Mouse (Mus musculus) liver, embryonic 16.5 days (tissue): ENCODE measurements around the gene Gm26620. TPM values are rescaled to one million over a fixed set of nuclear protein-coding genes. Genes with fewer than 3 reads are reported as not detected.

Experiments
- ATAC-seq: fragments of 200-750 bp; cut with Nextera tagmentation; 2 replicates; pipeline ENCODE4 v1.8.0; 2017; ENCODE audit warnings: low read depth, mild to moderate bottlenecking, moderate number of reproducible peaks, moderate library complexity
- H3K27ac ChIP-seq: fragments of 300-500 bp; sonication (generic); 2 replicates; pipeline ENCODE4 v1.5.1; 2014; ENCODE audit warnings: mild to moderate bottlenecking, low read length
- H3K27me3 ChIP-seq: fragments of 300-500 bp; sonication (generic); 2 replicates; pipeline ENCODE4 v1.6.1; 2014; ENCODE audit warnings: low read depth, low read length, mixed read lengths; ENCODE audit not compliant: control insufficient read depth, insufficient read depth
- H3K36me3 ChIP-seq: fragments of 300-500 bp; sonication (generic); 2 replicates; pipeline ENCODE4 v1.6.1; 2014; ENCODE audit warnings: mild to moderate bottlenecking; ENCODE audit not compliant: control insufficient read depth, insufficient read depth
- H3K4me1 ChIP-seq: fragments of 300-500 bp; sonication (generic); 2 replicates; pipeline ENCODE4 v1.6.1; 2014; ENCODE audit warnings: low read depth, low read length, mixed read lengths; ENCODE audit not compliant: control insufficient read depth
- H3K4me2 ChIP-seq: fragments of 300-500 bp; sonication (generic); 2 replicates; pipeline ENCODE4 v1.6.1; 2014; ENCODE audit warnings: low read depth, low read length, mixed read lengths
- H3K4me3 ChIP-seq: fragments of 300-500 bp; sonication (generic); 2 replicates; pipeline ENCODE4 v1.5.1; 2014; ENCODE audit warnings: low read depth, mild to moderate bottlenecking, low read length
- H3K9ac ChIP-seq: fragments of 300-500 bp; sonication (generic); 2 replicates; pipeline ENCODE4 v1.6.1; 2014; ENCODE audit warnings: low read depth, low read length
- H3K9me3 ChIP-seq: fragments of 300-500 bp; sonication (generic); replicated peaks from 2 replicates; pipeline ENCODE4 v1.6.1; 2016; ENCODE audit warnings: low read length; ENCODE audit not compliant: control insufficient read depth
- WGBS: fragments of 180-500 bp; shearing (Covaris S2); extraction: QIAGEN DNeasy Blood & Tissue Kit; methylation state at CpG from one replicate; pipeline ENCODE4 v1.1.7; 2014; ENCODE audit not compliant: insufficient replicate concordance; 5-methylcytosine and 5-hydroxymethylcytosine counted together
- polyA plus RNA-seq: library from polyadenylated mRNA; unstranded; fragments of >200 nt; fragmentation: Nextera tagmentation; extraction: Ambion mirVana; gene quantifications from 2 replicates; pipeline ENCODE4 v1.2.1, GENCODE M21; 2015

The Gm26620 gene
- polyA plus RNA-seq, 1 experiment from 2014 or later = 0.44 TPM

DNA sequence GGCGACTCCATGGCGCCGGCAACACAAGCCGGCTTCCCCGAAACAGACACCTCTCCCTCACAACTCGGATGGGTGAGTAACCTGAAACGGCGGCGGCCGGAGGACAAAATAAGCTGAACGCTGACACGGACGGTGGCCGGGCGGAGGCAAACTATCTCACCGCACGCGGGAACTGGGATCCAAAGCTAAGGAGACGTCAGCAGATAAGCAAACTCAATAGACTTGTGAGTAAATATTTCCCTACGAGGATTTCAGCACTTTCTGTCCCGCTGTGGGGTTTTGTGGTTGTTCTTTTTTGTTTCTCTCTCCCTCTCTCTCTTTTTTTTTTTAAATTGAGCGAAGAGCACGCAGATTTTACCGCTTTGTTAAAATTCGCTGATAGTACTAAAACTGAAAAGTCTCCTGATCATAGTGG lies 17.2 kb upstream of the Gm26620 start, which contains the start of gene Atf6:
Gene Atf6, minus strand, starts transcription at position 81 of the 415 bp plus-strand sequence.
- Histone ChIP-seq H3K4me2 (peak within 1 kb of the TSS; percentile 86), H3K27me3 (no peaks in the 10 kb centered on the region), H3K36me3 (peaks cover 2% of the 10 kb centered on the region; the same call in 1 of the 2 replicates), H3K9ac (peak within 1 kb of the TSS; percentile 92), H3K4me3 (peak within 1 kb of the TSS; percentile 86), H3K27ac (peak within 1 kb of the TSS; percentile 92), H3K9me3 (no peaks in the 10 kb centered on the region), H3K4me1 (peaks cover 23% of the 10 kb centered on the region)
- ATAC-seq = peak; percentile 85
- WGBS = under 1% methylated on average over 25 of the region's 25 CpGs

DNA sequence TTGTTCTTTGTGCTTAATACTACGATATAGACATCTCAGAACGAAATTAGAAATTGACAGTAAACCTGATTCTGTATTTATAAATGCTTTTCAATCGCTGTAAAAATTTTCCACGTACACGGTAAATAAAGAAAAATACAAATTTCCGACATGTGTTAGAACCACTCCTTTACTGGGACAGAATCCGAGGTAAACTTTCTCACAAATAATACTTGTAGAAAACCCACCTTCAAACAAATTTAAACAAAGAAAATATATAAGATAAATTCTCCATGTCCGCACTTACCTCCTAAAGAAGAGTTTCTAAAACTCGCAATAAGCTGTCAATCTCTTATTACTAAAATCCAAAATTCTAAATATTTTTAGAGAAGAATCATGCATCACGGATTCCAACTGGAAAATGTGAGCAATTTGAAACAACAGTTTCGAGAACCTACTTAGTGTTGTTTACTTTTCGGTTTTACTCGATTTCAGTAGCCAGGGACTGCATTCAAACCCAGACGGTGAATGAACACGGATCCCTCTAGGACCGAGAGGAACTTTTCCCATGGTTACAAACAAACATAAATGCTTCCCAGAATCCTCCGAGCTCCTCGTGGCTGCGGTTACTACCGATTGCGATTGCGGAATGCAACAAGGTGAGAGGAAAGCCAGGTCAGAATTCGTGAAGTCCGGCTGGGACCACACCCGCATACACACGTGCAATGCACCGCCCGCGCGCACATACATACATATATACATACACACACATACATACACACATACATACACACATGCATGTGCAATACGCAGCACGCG lies 16.6 kb upstream of the Gm26620 start:
- Histone ChIP-seq H3K9ac (peak overlapping the region; percentile 92), H3K4me3 (peak overlapping the region; percentile 86), H3K36me3 (peaks cover 2% of the 10 kb centered on the region; the same call in 1 of the 2 replicates), H3K9me3 (no peaks in the 10 kb centered on the region), H3K27me3 (no peaks in the 10 kb centered on the region), H3K4me2 (peak overlapping the region; percentile 86), H3K4me1 (peaks cover 17% of the 10 kb centered on the region), H3K27ac (peak overlapping the region; percentile 92)
- peak; percentile 71 for ATAC-seq
- under 1% methylated on average over 33 of the region's 33 CpGs for WGBS

- ATAC-seq = no peak
- Histone ChIP-seq H3K4me3 (peak overlapping the region; percentile 67), H3K9ac (peak overlapping the region; percentile 44), H3K27ac (peak overlapping the region; percentile 4; the same call in 1 of the 2 replicates), H3K4me2 (peak overlapping the region; percentile 86), H3K9me3 (no peaks in the 10 kb centered on the region), H3K4me1 (peaks cover 12% of the 10 kb centered on the region), H3K27me3 (no peaks in the 10 kb centered on the region), H3K36me3 (peaks cover 2% of the 10 kb centered on the region; the same call in 1 of the 2 replicates)
- 12% methylated on average over 14 of the region's 14 CpGs for WGBS
Measured at GRCm38 (mm10) chr1:170868905-170869283, 16.0 kb upstream of the Gm26620 start.

- Histone ChIP-seq H3K27ac (no peak overlapping the region), H3K4me3 (no peak overlapping the region), H3K9ac (no peak overlapping the region), H3K9me3 (no peaks in the 10 kb centered on the region), H3K4me1 (peaks cover 7% of the 10 kb centered on the region), H3K36me3 (peaks cover 5% of the 10 kb centered on the region; the same call in 1 of the 2 replicates), H3K4me2 (no peak overlapping the region), H3K27me3 (no peaks in the 10 kb centered on the region)
- ATAC-seq = no peak
- 79% methylated on average over 6 of the region's 6 CpGs for WGBS
Measured at GRCm38 (mm10) chr1:170871402-170871801, 13.5 kb upstream of the Gm26620 start.

DNA sequence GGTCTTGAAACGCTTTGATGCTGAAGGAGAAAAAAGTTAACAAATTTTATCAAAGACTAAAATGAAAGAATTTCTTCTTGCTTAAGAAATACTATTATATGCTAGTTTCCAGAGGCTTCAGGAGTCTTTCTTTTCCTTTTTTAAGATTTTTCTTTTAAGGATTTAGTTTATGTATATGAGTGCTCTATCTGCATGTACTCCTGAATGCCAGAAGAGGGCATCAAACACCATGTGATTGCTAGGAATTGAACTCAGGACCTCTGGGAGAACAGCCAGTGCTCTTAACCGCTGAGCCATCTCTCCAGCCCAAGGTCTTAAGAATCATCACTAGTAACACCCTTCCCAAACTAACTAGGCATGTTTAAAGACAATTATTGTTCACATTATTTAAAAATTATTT lies 12.9 kb upstream of the Gm26620 start:
- H3K4me2 ChIP-seq = no peak overlapping the region
- H3K9ac ChIP-seq = no peak overlapping the region
- ATAC-seq = no peak
- no peak overlapping the region for H3K4me3 ChIP-seq
- H3K4me1 ChIP-seq = peaks cover 4% of the 10 kb centered on the region
- 86% methylated on average over 2 of the region's 2 CpGs for WGBS
- peaks cover 5% of the 10 kb centered on the region; the same call in 1 of the 2 replicates for H3K36me3 ChIP-seq
- no peak overlapping the region for H3K27ac ChIP-seq
- H3K9me3 ChIP-seq = no peaks in the 10 kb centered on the region
- no peaks in the 10 kb centered on the region for H3K27me3 ChIP-seq

DNA sequence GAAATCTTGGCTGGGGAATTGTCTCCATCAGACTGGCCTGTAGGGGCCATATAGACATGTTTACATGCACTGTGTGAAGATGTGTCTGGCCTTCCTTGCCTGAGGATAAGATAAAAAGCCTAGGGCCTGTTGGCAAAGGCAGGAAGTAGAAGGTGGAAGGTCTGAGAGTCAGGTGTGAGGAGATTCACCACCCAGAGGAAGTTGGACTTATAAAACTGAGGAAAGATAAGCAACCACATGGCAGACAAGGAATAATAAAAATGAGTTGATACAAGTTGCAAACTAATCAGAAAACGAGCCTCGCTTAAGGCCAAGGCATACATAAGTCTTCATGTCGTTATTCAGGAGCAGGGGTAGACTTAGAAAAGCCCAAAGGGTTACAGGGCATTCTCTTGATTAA lies 9.2 kb upstream of the Gm26620 start:
- WGBS = 45% methylated on average over 3 of the region's 3 CpGs
- Histone ChIP-seq H3K36me3 (peaks cover 12% of the 10 kb centered on the region), H3K9me3 (no peaks in the 10 kb centered on the region)

DNA sequence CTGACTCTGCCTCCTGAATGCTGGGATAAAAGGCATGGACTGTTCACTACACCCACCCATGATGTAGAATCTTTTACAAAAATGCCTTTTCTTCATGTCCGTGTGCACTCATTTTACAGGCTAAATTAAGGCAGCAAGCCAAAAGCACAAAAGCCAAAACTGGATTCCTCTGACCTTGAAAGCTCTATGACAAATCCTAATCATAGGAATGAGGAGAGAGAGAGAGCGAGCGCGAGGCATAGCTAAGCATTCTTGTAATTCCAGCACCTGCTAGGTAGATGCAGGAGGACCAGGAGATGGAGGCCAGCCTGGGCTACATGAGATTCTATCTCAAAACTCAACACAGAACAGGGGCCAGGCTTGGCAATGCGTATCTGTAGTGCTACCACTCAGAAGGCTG lies 8.0 kb upstream of the Gm26620 start:
- H3K27me3 ChIP-seq = no peaks in the 10 kb centered on the region
- H3K4me1 ChIP-seq = no peaks in the 10 kb centered on the region; the same call in none of the 2 replicates
- H3K27ac ChIP-seq = no peak overlapping the region
- H3K36me3 ChIP-seq = peaks cover 9% of the 10 kb centered on the region
- H3K9me3 ChIP-seq = no peaks in the 10 kb centered on the region
- no peak overlapping the region for H3K9ac ChIP-seq
- ATAC-seq = no peak
- no peak overlapping the region for H3K4me3 ChIP-seq
- WGBS = 82% methylated on average over 5 of the region's 5 CpGs
- no peak overlapping the region for H3K4me2 ChIP-seq

More for the DNA sequence above, 9.2 kb upstream of the Gm26620 start:
- Histone ChIP-seq H3K4me2 (no peak overlapping the region), H3K4me1 (no peaks in the 10 kb centered on the region; the same call in none of the 2 replicates), H3K9ac (no peak overlapping the region), H3K27ac (no peak overlapping the region), H3K27me3 (no peaks in the 10 kb centered on the region), H3K4me3 (no peak overlapping the region)
- no peak for ATAC-seq

DNA sequence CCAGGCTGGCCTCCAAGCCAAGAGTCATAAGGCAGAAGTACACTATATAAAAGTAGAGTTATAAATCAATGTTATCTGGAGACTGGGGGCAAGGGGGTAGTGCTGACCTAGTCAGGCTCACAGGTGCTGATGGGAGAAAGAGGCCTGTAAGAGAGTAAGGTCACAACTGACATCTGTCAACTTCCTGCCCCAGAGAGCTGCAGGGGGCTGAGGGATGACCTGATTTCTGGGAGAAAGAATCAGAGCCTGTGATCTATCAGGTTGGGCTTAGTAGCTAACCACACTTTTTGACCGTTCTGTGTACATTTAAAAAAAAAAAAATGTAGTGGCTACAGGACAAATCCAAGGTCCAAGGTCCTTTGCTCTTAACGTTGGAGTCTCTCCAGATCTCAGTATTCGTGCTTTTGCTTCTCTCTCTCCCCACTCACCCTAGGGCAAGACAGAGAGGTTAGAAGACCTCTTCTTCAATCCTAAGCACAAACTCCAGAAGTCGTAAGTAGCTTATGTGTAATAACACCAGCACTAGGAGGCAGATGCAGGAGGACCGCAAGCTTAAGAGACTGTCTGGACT lies 1.9 kb upstream of the Gm26620 start:
- Histone ChIP-seq H3K4me3 (peak overlapping the region; percentile 82), H3K36me3 (peaks cover 7% of the 10 kb centered on the region), H3K27me3 (no peaks in the 10 kb centered on the region), H3K9ac (peak overlapping the region; percentile 31; the same call in 1 of the 2 replicates), H3K4me1 (peaks cover 12% of the 10 kb centered on the region), H3K9me3 (no peaks in the 10 kb centered on the region), H3K27ac (peak overlapping the region; percentile 73), H3K4me2 (peak overlapping the region; percentile 86)
- ATAC-seq = peak; percentile 50
- WGBS = 66% methylated on average over 5 of the region's 5 CpGs

DNA sequence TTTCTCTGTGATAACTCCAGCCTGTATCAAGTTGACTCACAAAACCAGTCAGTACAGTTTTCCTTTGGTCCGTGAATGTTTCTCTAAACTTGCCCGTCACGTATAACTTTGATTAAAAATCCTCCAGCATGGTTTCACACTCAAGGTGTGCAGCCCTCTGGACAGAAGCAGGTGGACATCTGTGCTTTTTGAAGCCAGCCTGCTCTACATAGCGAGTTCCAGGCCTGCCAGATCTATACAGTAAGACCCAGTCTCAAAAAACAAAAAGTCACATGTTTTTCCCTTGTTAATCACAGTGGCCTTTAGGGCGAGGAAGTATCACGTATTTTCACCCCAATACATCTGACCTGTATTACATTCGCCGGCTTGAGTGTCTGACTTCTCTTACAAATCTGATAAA lies 475 bp upstream of the Gm26620 start:
- H3K27me3 ChIP-seq = no peaks in the 10 kb centered on the region
- peak overlapping the region; percentile 77 for H3K9ac ChIP-seq
- no peak for ATAC-seq
- peak overlapping the region; percentile 86 for H3K4me2 ChIP-seq
- H3K4me1 ChIP-seq = peaks cover 12% of the 10 kb centered on the region
- H3K27ac ChIP-seq = peak overlapping the region; percentile 74
- H3K36me3 ChIP-seq = peaks cover 3% of the 10 kb centered on the region
- H3K4me3 ChIP-seq = peak overlapping the region; percentile 82
- no peaks in the 10 kb centered on the region for H3K9me3 ChIP-seq
- WGBS = 20% methylated on average over 8 of the region's 8 CpGs
